Comparison of ENCODE assay signal across 8 mouse cellular contexts in genomic region chr1:105092309-105092904, GRCm38 (mm10).
DNase-seq lines count a peak whose midpoint lies in the region; ATAC-seq and TF ChIP-seq lines count a peak whose summit lies in the region.

No protein-coding gene starts in this region.

- H3K9ac ChIP-seq in liver, postnatal 0 days (replicated peaks) = no peak overlapping the region
- H3K9ac ChIP-seq in heart, postnatal 0 days (replicated peaks; ENCODE audit: low read depth, low read length) = no peak overlapping the region
- no peak overlapping the region for H3K9ac ChIP-seq in neural tube, embryonic 13.5 days

- H3K4me2 ChIP-seq in liver, postnatal 0 days (ENCODE audit: low read depth, low read length) = no peak overlapping the region
- H3K4me2 ChIP-seq in heart, postnatal 0 days (ENCODE audit: low read depth, low read length) = no peak overlapping the region
- H3K4me2 ChIP-seq in neural tube, embryonic 13.5 days = no peak overlapping the region

- TF ChIP-seq EP300 in liver, postnatal 0 days (IDR thresholded peaks at IDR 0.05; ENCODE audit: low read depth) = no peak
- TF ChIP-seq EP300 in heart, postnatal 0 days (IDR thresholded peaks at IDR 0.05; ENCODE audit: low read depth) = no peak

- DNase-seq in liver, postnatal 0 days = no peak
- DNase-seq in liver = no peak
- peak; percentile 62 for DNase-seq in cerebellum, adult 9-10 months
- DNase-seq in heart, postnatal 0 days (ENCODE audit: low spot score) = peak; percentile 76
- DNase-seq in kidney, postnatal 36 days = peak; percentile 40 to 49
- DNase-seq in urinary bladder, adult 2 months (ENCODE audit: low spot score) = no peak

- no peaks in the 10 kb centered on the region for H3K9me3 ChIP-seq in liver, postnatal 0 days (ENCODE audit: low read length)
- H3K9me3 ChIP-seq in heart, postnatal 0 days (replicated peaks; ENCODE audit: control insufficient read depth, low read length) = no peaks in the 10 kb centered on the region
- no peaks in the 10 kb centered on the region for H3K9me3 ChIP-seq in neural tube, embryonic 13.5 days

- 24% methylated on average over 6 of the region's 6 CpGs for WGBS in liver, postnatal 0 days (ENCODE audit: insufficient replicate concordance)
- WGBS in heart, postnatal 0 days = 16% methylated on average over 6 of the region's 6 CpGs
- WGBS in neural tube, embryonic 13.5 days = 25% methylated on average over 6 of the region's 6 CpGs

- no peak overlapping the region for H3K4me3 ChIP-seq in liver, postnatal 0 days (ENCODE audit: low read depth, low read length)
- H3K4me3 ChIP-seq in heart, postnatal 0 days (ENCODE audit: low read depth, low read length) = no peak overlapping the region
- H3K4me3 ChIP-seq in neural tube, embryonic 13.5 days = no peak overlapping the region

- H3K36me3 ChIP-seq in liver, postnatal 0 days (replicated peaks; ENCODE audit: insufficient read depth, low read length) = no peaks in the 10 kb centered on the region
- no peaks in the 10 kb centered on the region for H3K36me3 ChIP-seq in heart, postnatal 0 days (replicated peaks; ENCODE audit: control insufficient read depth, insufficient read depth, low read length)
- H3K36me3 ChIP-seq in neural tube, embryonic 13.5 days = no peaks in the 10 kb centered on the region

- H3K27ac ChIP-seq in liver, postnatal 0 days (ENCODE audit: low read depth) = no peak overlapping the region
- H3K27ac ChIP-seq in heart, postnatal 0 days (ENCODE audit: low read depth) = no peak overlapping the region
- no peak overlapping the region for H3K27ac ChIP-seq in neural tube, embryonic 13.5 days (replicated peaks)

- no peaks in the 10 kb centered on the region for H3K4me1 ChIP-seq in liver, postnatal 0 days (ENCODE audit: insufficient read depth)
- H3K4me1 ChIP-seq in heart, postnatal 0 days (ENCODE audit: control insufficient read depth, insufficient read depth) = no peaks in the 10 kb centered on the region
- H3K4me1 ChIP-seq in neural tube, embryonic 13.5 days (replicated peaks) = no peaks in the 10 kb centered on the region

- 0 out of 2 replicates have a peak, but pooled peaks have one; percentile 55 for ATAC-seq in liver, postnatal 0 days
- peak; percentile 72 for ATAC-seq in heart, postnatal 0 days (ENCODE audit: insufficient read depth, low read depth)
- peak; percentile 50; the same call in 1 of the 2 replicates for ATAC-seq in neural tube, embryonic 13.5 days (ENCODE audit: low read depth)
- no peak for ATAC-seq in erythroid progenitor cell, adult 5-6 weeks (replicated peaks; ENCODE audit: low FRiP score, poor library complexity, severe bottlenecking)

- peak; percentile 82 for TF ChIP-seq CTCF in liver, postnatal 0 days (IDR thresholded peaks at IDR 0.05; ENCODE audit: low read depth)
- TF ChIP-seq CTCF in heart, postnatal 0 days (IDR thresholded peaks at IDR 0.05; ENCODE audit: low read depth) = peak; percentile 94

- H3K27me3 ChIP-seq in liver, postnatal 0 days (ENCODE audit: insufficient read depth, low read length) = no peaks in the 10 kb centered on the region
- no peaks in the 10 kb centered on the region for H3K27me3 ChIP-seq in heart, postnatal 0 days (ENCODE audit: control insufficient read depth, insufficient read depth, low read length)
- H3K27me3 ChIP-seq in neural tube, embryonic 13.5 days = no peaks in the 10 kb centered on the region

Comparison
In these comparisons a context has a peak if more than half of its experiments do, and no peak if none do; other contexts are left out.
1. DNase-seq: peak in cerebellum, adult 9-10 months (single experiment), heart, postnatal 0 days (single experiment) and kidney, postnatal 36 days (2 of 2); none in liver, postnatal 0 days (single experiment), liver (single experiment) and urinary bladder, adult 2 months (single experiment).